Mouse (Mus musculus): ENCODE data around the gene Dgcr6.
A peak's percentile ranks its signal among the peaks of the same experiment; 100 is the strongest.

Dgcr6 gene

DNA sequence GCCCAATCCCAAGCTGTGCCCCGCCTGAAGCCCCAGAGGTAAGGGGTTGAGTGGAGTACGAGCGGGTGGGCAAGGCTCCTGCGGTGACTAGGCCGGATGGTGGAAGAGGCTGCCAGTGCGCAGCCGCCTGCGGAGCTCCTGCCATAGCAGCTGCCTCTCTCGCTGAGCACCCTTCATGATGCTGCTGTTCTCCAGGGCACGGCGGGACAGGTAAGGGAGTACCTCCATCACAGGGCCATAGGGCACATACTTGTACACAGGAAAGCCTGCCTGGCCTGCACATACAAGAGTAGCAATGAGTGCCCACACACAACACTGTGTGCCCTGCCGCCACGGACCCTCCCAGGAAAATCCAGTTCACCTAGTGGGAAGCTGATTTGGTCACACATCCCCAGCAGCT, 19.4 kb downstream of the Dgcr6 start:
- DNase-seq = no peak

DNA sequence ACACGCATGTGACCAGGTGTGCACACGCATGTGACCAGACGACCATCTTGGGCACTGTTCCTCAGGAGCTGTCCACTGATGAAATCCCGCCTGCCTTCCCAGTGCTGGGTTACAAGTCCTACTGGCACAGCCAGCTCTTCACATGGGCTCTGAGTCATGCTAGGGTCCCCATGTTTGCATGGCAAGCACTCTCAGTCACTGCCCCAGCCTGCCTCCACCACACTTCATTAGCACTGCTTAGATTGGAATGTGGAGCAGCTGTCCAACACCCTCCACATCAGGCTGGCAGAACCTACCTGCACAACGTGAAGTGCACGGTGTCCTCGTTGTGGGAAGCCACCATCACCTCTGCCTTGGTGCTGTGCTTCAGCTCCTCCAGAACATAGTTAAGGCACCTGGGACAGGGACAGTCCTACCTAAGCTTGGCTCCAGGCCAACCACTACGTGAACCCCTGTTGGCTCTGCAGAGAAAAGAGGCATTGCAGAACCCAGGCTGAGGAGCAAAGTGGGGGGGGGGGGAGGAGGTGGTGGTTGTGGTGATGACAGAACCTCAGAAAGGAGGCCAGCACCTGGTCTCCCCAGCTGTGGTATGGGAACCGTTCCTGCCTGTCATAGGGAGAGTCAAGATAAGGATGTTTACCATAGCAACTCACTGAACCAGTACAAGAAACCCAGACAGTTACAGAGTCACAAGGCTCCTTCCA, 20.8 kb downstream of the Dgcr6 start:
- DNase-seq = no peak

DNA sequence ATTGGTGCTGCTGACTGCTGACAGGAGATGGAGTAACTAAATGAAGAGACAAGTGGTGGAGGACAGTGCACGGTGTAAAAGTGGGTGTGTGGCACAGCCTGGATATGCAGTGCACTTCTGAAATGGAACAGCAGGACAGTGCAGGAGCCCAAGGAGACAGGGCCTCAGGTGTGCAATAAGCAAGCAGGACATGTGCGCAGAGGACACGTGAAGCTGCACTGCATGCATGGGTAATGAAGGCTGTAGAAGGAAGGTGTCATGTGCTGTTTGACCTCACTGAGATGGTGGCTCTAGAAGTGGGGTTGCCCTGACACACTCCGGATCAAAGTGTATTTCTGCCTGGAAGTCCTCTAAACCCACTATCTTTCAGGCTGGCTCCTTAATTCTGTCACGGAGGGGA, 22.0 kb downstream of the Dgcr6 start:
- no peak for DNase-seq

DNA sequence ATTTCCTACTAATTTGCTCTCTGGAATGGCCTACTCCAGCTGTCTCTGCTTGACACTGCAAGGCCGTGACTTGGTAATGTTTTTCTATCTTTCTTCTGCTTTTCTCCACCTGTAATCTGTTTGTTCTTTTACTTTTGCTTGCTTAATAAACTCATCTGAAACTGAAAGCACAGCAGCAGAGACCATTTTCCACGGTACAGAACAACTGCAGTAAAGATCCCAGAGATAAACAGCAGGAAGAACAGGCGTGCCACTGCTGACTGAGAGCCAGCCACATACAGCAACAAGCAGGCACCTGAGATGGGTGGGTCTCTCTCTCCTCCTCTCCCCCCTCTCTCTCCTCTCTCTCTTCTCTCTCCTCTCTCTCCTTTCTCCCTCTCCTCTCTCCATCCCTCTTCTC, 22.5 kb downstream of the Dgcr6 start:
- no peak for DNase-seq

DNA sequence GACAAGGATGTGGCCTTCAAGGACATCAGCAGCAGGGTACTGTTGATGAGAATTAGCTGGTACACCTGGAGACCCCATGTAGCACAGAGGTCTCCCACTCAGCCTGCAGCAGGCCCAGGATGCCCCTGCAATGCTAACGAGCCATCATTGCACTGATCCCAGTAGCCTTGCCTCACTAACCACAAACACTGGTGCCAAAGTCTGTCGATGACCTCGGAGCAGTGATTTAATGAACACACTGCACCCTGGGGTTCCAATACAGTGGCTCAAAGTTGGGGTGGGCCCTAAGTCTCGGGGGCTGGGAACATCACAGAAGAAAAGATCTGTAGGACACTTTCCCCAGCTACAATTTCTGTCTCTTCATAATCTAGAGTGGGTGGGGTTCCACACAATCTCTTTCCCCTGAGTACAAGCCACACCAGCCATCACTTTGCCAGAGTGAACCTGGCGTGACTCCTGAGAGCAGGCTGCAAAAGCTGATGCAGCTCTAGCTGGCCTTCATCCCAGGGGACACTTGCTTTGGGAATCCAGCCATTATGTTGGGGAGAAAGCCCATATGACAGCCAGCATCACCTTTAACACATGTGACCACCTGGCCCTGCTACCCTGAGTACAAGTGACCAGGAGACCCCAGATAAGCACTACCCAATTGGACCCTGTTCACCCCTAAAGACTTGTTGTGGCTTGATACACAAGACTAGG, 25.8 kb downstream of the Dgcr6 start:
- no peak for DNase-seq

DNA sequence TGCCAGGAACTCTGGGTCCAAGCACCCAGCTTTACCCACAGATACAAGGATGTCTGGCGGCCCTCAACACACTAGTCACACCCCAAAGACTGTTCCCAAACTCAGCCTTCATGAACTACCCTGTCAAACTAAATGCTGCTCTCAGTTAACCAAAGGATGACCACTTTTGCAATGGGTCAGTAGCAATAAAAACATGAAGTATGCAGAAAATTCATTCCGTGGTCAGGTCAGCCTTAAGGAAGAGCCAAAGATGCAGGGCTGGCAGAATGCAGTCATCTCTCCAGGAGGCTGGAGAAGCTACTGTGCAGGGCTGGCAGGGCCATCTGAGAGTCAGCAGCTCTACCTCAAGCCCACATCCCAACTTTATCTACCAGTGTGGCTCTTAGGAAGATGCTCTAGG, 26.6 kb downstream of the Dgcr6 start:
- DNase-seq = no peak

DNA sequence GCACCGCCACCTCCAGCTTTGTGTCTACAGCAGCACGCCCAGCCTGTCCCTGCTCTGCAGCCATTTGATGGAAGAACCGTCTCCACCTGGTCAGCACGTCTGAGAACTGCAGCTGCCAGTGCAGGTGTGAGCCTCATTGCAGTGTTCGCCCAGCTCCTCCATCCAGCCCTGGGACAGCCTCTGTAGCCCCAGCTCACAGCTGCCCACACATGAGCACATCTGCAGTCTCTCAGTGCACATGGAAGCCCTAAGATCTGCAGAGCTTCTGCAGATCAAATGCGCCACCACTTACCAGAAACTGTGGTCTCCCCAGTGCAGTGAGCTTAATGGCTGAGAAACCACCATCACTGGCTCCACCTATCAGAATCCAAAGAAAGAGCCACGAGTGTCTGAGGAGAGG, 27.5 kb downstream of the Dgcr6 start:
- DNase-seq = no peak

DNA sequence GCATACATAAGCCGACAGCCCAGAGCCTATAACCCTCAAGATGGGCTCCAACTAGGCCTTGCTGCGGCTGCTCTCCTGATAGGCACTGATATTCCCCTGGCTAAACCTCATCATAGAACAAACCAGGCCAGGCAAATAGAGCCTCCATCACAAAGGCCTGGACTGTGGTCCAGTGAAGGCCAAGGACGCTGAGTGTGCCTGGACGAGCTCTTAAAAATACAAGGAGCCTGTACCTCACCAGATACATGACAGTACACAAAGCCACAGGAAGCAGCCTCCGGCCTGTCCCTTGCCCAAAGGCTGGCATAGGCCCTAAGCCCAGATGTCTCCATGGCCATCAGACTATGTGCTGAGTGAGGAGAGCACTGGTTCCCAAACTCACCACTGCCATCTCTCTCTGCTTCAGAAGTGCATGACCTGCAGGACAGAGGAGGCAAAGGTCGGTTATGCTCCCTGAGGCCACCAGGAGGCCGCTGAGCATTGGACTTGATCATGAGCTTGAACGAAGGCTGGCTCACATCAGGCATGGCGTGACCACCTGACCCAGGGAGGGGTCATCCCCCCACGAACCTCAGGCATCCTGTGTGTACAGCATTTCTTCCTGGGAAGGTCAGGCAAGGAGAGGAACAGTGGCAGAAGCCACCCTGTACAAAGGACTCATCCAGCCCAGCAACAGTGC, 28.6 kb downstream of the Dgcr6 start:
- DNase-seq = peak in 1 of 2 experiments; percentile 37

DNA sequence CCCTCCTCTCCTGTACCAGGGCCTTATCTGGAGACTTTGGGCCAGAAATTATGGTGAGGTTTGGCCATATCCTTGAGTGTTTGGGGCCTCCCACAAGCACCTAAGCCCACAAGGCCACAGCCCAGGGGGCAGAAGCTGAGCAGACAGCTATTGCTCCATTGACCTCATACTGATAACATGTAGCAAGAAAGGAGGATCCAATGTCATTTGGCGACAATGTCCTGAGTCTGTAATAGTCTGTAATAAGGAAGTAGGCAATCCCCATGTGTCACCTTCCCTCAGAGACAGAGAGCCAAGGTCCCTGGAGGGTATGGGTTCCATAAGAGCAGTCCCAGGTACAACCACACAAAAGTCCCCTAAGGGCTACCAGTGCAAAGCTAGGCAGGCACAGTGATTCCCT, 29.6 kb downstream of the Dgcr6 start:
- no peak for DNase-seq

DNA sequence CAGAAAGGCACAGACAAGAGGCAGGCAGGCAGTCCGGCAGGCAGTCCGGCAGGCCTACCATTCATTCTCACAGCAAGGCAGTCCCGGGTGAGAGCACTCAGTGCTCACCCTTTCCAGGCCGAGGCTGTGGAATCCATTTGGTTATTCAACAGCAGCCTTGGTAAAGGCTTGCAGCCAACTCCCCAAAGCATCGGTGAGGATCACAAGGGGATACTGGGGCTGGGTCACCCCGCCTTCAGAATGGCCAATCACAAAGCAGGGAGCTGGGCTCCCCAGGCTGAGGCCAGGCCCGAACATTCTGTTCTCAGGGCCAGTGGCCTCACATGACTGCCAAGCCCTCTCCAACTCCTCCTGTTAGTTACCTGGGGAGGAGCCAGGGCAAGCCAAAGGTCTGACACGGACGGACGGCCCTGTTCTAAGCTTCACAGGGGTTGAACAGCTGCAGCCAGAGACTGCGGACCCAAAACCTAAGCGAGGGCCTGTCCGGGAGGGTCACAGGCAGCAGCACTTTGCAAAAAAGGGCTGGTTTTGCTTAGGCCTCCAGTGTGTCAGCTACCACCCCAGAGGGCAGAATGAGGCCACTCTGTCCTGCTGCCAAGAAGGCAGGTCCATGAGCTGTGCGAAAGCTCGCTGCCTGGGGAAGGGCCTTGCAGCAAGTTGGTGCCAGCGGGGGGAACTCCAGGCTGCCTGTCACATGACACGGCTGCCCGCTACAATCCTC, 30.7 kb downstream of the Dgcr6 start:
- DNase-seq = peak; percentile 36 to 65

DNA sequence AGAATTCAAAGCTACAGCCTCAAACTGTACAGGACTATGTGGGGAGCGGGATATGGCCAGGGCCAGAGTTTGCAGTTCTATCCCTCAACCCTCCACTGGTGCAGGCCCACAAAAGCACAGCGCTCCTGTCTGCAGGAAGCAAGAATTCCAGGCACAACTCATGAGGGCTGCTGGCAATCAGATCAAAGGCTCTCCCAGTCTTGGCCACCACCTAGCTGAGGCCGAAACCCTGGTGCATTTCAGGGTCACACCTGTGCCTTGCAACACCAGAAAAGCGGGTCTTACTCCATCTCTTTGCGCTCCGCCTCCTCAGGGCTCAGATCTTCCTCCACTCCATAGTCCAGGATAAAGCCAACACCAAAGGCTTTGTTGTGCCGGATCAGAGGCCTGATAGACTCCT, 31.6 kb downstream of the Dgcr6 start:
- no peak for DNase-seq

DNA sequence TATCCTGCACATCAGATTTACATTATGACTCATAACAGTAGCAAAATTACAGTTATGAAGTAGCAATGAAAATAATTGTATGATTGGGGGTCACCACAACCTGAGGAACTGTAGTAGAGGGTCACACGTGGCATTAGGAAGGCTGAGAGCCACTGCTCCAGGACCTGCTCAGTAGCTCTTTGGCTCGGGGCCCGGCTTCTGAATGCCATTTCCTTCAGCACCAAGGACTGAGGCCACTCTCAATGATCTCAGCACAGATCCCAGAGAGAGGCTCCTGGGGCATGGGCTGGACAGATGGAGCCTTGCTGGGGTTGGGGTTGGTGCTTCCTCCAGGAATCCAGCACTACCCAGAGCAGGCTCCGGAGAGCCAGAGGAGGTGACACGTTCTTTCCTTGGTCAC, 34.4 kb downstream of the Dgcr6 start:
- no peak for DNase-seq

DNA sequence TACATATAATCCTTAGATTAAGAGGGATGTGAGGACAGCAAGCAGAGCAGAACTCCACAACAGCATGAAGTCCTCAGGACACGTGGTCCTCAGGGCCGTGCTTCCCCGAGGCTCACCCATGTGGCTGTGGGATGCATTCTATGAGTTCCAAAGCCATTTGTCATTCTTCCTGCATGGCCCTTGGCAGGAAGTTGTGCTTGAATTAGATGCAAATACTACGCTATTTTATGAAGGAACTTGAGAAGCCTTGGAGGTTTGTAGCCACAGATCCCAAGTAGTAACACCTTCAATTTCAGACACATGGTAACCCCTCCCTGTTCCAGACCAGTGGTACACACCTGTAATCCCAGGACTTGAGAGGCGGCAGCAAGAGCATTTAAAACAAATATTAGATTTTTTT, 43.7 kb downstream of the Dgcr6 start:
- DNase-seq = peak; percentile 44 to 64

DNA sequence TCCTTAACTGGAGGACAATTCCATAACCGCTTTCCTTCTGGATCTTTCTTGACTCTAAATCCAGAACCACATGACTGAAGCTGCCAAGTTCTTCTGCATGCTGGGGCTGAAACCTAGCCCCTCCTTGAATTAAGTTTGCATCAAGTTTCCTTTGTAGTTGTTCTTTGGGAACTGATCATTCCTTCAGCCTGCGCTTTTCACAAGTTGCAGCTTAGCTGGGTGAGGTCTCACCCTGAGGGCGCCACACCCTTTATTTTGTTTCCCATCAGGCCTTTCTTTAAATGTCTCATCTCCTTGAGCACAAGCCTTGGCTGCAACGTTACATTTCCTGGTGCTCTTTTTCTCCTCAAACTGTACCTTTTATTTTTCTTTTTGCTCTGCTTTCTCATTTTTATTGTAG, 50.2 kb downstream of the Dgcr6 start:
- DNase-seq = no peak

DNA sequence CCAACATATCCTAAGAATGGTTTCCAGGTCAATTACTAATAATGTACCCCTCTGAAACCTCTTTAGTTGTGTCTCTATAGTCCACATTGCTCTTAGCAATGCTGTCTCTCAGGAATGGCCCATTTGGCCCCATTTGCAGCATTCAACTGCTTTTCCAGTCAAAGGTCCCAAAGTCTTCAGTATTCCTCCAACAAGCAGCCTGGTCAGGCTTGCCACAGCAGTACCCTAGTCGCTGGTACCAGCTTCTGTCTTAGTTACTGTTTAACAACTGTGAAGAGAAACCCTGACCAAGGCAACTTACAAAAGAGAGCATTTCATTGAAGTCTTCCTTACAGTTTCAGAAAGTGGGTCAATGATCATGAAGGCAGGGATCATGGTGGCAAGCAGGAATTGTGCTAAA, 50.7 kb downstream of the Dgcr6 start:
- no peak for DNase-seq

DNA sequence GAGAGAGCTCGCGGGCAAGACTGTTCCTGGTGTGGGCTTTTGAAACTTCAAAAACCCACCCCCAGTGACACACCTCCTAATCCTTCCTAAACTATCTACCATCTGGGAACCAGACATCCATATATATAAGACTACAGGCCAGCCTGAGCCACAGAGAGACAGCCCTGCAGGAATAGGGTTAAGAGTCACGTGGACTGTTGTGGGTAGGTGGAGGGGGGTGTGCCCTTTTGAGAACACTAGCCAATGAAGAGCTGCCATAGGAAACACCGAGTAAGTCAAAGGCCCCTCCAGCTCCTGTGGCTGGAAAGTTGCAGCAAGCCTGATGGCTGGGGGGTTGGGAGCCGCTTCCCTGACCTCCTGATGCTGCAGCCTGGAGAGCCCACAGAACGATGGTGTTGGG, 51.1 kb downstream of the Dgcr6 start:
- no peak for DNase-seq

DNA sequence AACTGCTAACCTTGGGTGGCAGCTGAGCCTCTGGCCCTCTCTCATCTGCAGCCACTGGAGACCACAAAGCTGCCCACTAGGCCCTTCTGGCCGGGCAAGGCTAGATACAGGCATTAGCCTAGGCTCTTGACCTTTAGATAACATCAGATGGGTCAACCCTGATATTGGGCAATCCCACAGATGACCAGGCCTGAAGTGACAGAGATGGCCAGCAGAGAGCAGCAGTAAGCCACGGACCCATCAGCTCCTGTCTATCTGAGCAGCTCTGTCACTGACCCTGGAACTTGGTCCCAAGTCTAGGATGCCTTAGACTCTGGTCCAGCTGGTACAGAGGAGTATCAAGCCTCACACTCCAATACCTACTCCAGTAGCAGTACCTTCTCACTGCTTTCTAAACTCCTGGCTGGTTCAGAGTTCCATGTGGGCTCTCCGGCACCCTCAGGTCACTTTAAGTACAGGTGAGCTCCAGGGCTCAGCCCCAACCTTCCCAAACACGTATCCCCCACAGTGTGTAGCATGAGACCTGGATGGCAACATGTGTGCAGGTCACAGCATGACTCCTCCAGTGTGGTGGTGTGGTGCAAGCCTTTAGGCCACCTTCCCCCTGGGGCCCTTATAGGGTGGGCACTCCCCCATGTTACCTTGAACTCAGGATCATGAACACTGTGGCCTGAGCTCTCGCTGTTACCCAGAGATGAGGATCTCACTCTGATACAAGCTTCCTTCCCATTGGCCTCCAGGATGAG, 55.7 kb downstream of the Dgcr6 start:
- DNase-seq = peak; percentile 81 to 84

DNA sequence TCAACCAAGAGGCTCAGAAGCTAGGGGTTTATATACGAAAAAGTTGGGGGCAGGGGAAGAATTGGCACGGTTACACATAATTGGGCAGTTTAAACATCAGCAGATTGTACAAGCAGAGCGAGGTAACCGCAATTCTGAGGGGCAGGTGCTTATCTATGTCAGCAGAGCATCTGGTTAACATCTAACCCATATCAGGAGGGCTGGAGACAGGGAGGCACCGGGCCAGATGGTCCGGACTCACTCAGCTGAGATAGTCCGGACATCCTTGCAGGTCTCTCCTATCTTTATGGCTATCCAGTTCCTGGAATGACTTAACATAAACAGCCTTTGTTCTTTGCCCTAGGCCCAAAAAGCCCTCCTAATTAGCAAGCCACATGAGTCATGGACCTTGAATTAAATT, 58.4 kb downstream of the Dgcr6 start:
- no peak for DNase-seq

DNA sequence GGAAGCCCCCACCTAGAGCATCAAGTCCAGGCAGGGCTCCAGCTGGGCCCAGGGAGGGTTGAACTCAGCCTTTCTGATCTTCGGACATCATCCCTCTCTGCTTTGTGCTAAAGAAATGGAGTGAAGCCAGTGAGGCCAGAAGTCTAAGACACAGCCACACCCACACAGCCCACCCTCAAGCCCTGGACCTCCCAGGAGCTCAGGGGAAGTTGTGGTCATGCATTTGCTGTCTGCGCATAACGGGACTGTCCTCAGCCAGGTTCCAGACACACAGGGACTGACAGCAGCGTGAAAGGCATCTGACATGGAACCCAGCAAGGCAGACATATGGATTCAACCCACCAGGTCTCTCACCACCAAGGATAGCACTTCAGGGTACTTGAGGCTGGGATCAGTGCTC, 63.8 kb downstream of the Dgcr6 start:
- DNase-seq = peak in 1 of 2 experiments; percentile 33

DNA sequence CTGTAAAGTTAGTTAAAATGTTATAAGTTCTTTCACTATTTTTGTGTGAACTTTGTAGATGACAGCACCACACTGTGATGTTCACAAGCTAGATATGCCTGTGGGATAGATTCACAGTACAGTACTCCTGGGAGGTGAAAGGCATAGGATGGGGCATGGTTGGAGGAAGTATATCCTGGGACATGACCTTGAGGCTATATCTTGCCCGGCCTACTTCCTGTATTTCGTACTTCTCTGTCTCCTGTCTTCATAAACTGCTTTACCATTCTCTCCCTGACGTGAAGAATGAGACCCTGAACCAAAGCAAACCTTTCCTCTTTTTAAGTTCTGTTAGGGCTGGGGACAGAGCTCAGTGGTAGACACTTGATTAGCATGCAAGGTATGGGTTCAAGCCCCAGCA, 65.6 kb downstream of the Dgcr6 start:
- no peak for DNase-seq

DNA sequence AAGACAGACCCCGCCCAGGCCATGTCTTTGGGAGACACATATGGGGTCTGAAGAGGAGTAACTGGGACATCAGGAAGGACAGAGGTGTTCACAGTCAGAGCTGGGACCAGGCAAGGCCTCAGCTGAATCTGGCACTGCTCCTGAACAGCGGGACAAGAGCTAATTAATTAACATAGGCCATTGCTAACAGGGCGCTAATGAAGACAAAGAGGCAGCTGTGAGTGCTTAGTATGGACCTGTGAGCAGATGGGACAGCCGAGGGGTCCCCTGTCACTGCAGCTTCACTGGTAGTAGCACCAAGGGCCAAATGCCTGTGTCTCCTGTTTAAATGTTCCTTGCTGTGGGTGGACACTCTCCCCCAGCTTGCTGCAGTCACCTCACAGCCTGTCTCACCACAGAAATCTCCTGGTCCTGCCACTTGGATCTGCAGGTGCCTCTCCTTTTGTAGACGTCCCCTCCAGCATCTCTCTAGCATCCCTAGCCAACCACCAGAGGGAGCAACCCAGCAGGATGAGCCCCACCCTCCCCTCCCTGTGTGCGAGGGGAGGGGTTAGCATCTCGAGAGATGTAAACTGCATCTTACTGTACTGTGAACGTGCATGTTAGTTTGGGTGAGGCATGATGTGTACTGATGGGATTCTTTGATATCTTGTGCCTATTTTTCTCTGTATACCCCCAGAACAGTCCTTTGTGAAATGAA, 66.5 kb downstream of the Dgcr6 start:
- peak; percentile 70 to 79 for DNase-seq

Data from kidney, postnatal 4 days (tissue).